Mouse (Mus musculus) CH12.LX (cell line): Measurements from ENCODE around the gene Stab1.

Experiments
- CTCF ChIP-seq, 2 experiments: IDR thresholded peaks in 1 of 2; conservative IDR thresholded peaks in 1 of 2; 2 replicates each; pipeline ENCODE4 v1.5.1; 2011 to 2012; ENCODE audit warnings: low read depth in 2 of 2, low read length in 2 of 2, improper control_type of control experiment in 1 of 2, inconsistent platforms in 1 of 2, mild to moderate bottlenecking in 1 of 2, moderate library complexity in 1 of 2
- KAT2A ChIP-seq: IDR thresholded peaks from 2 replicates; pipeline ENCODE4 v1.6.1; 2012; ENCODE audit warnings: low read length, improper control_type of control experiment, inconsistent platforms; ENCODE audit not compliant: insufficient replicate concordance
- MAX ChIP-seq: IDR thresholded peaks from 2 replicates; pipeline ENCODE4 v1.6.1; 2011; ENCODE audit warnings: low read length, improper control_type of control experiment
- POLR2A ChIP-seq: IDR thresholded peaks from 2 replicates; pipeline ENCODE4 v1.6.1; 2011; ENCODE audit warnings: low read depth, mild to moderate bottlenecking, improper control_type of control experiment, low read length
- ZNF384 ChIP-seq: IDR thresholded peaks from 2 replicates; pipeline ENCODE4 v1.6.1; 2012; ENCODE audit warnings: low read depth, low read length, improper control_type of control experiment, inconsistent platforms

DNA sequence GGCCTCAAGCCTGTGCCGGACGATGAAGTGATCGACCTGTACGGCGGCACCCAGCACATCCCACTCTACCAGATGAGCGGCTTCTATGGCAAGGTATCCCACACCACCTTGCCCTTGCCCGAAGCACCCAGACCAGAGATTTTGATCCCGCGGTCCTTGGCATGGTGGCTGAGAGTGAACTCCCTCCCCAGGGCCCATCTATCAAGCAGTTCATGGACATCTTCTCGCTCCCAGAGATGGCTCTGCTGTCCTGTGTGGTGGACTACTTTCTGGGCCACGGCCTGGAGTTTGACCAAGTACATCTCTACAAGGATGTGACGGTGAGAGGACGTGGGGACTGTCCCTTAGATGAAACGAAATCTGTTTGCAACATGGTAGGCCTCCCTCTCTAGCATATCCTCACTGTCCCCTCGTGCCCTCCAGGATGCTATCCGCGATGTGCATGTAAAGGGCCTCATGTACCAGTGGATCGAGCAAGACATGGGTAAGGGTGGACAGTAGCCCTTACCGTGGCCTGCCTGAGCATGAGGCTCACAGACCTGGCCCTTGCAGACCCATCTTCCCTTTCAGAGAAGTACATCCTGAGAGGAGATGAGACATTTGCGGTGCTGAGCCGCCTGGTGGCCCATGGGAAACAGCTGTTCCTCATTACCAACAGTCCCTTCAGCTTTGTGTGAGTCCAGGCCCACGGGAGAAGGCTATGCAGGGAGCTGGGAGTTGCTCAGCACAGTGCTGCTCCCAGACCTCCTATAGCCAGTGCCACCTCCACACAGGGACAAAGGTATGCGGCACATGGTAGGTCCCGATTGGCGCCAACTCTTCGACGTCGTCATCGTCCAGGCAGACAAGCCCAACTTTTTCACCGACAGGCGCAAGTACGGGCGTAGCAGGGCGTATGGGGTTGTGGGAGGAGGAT lies 32.7 kb downstream of the Stab1 start:
- TF ChIP-seq POLR2A (no peak), CTCF (conservative IDR thresholded peaks at IDR 0.05 in 1 of 2, IDR thresholded peaks at IDR 0.05 in 1 of 2; ENCODE audit: low read depth in 2 of 2, low read length in 2 of 2) (no peak), ZNF384 (no peak), MAX (no peak), KAT2A (no peak)
